Mouse (Mus musculus) cerebellum, adult 2 months (tissue): ENCODE results near the gene Clic4.

Experiments used
- CTCF ChIP-seq: fragments of 200-500 bp; IDR thresholded peaks from 2 replicates; pipeline ENCODE4 v1.5.1; 2011; ENCODE audit warnings: low read depth, mild to moderate bottlenecking, control low read depth, low read length, moderate library complexity, borderline replicate concordance; ENCODE audit not compliant: insufficient read depth
- POLR2A ChIP-seq: fragments of 200-500 bp; IDR thresholded peaks from 2 replicates; pipeline ENCODE4 v1.6.1; 2011; ENCODE audit warnings: low read length, control low read depth, borderline replicate concordance; ENCODE audit not compliant: insufficient read depth

DNA sequence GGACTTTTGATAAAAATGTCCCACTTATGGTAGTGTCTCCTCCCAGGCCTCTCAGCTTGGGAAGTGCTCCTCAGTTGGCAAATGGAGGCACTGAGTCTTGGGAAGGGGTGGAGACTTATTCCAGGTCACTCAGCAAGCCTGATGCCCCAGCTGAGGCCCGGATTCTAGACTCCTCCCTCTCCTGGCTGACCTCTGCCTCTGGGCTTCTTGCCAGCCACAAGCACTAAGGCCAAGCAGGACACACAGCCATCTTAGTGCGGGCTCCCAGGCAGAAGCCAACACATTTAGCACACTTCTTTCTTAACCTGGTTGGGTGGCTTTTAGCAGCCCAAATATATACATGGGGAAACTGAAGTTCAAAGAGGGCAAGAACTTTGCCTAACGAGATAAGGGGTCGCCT, 33.9 kb upstream of the Clic4 start:
- TF ChIP-seq CTCF (no peak), POLR2A (no peak)
